Comparison of ENCODE assay signal across 9 mouse cellular contexts in genomic region chr10:83126447-83126846, GRCm38 (mm10).
DNase-seq lines count a peak whose midpoint lies in the region; ATAC-seq lines count a peak whose summit lies in the region.
"Had no signal": no experiment of that assay in that cellular context is flagged by ENCODE, and none has a peak within 500 bp of the region (broad histone marks: within the 10 kb centered on the region; RNA-seq: fewer than 3 reads in every experiment).

No protein-coding gene starts in this region.

- 64% methylated on average over 9 of the region's 9 CpGs for WGBS in limb, embryonic 11.5 days
- WGBS in limb, embryonic 10.5 days: 63% methylated on average over 9 of the region's 9 CpGs
- WGBS in liver, embryonic 12.5 days (ENCODE audit: insufficient replicate concordance): 64% methylated on average over 9 of the region's 9 CpGs

- no peaks in the 10 kb centered on the region for H3K27me3 ChIP-seq in limb, embryonic 11.5 days (ENCODE audit: control insufficient read depth, insufficient read depth, low read length)
- H3K27me3 ChIP-seq in limb, embryonic 10.5 days (ENCODE audit: low read depth, poor library complexity, severe bottlenecking): no peaks in the 10 kb centered on the region; the same call in 1 of the 2 replicates
- H3K27me3 ChIP-seq in liver, embryonic 12.5 days (replicated peaks): no peaks in the 10 kb centered on the region

- H3K9me3 ChIP-seq in limb, embryonic 11.5 days (ENCODE audit: control insufficient read depth, low read length): no peaks in the 10 kb centered on the region
- H3K9me3 ChIP-seq in limb, embryonic 10.5 days (replicated peaks): no peaks in the 10 kb centered on the region
- no peaks in the 10 kb centered on the region for H3K9me3 ChIP-seq in liver, embryonic 12.5 days (replicated peaks)

- no peak for ATAC-seq in limb, embryonic 11.5 days (ENCODE audit: insufficient number of reproducible peaks, low FRiP score, low TSS enrichment, low read depth)
- no peak for ATAC-seq in frontal cortex, adult (ENCODE audit: low TSS enrichment)
- no peak for ATAC-seq in liver, embryonic 12.5 days

- no peak overlapping the region for H3K27ac ChIP-seq in limb, embryonic 11.5 days (replicated peaks; ENCODE audit: low read depth, low read length)
- H3K27ac ChIP-seq in limb, embryonic 10.5 days: no peak overlapping the region
- H3K27ac ChIP-seq in liver, embryonic 12.5 days: no peak overlapping the region

- no peaks in the 10 kb centered on the region for H3K36me3 ChIP-seq in limb, embryonic 11.5 days (ENCODE audit: control insufficient read depth, insufficient read depth, low read length)
- H3K36me3 ChIP-seq in limb, embryonic 10.5 days: no peaks in the 10 kb centered on the region
- H3K36me3 ChIP-seq in liver, embryonic 12.5 days: no peaks in the 10 kb centered on the region

- DNase-seq in limb, embryonic 11.5 days (ENCODE audit: low spot score): peak; percentile 37
- no peak for DNase-seq in limb, embryonic 10.5 days (ENCODE audit: low spot score)
- DNase-seq in ZHBTc4 (ENCODE audit: low read depth, low spot score): peak; percentile 59
- peak; percentile 84 for DNase-seq in cerebellum, adult 9-11 months
- DNase-seq in kidney, postnatal 14 days: peak; percentile 47
- no peak for DNase-seq in urinary bladder, postnatal 36 days (ENCODE audit: low spot score in 2 of 2)
- DNase-seq: lung, adult 18-20 months had no signal

- H3K4me1 ChIP-seq in limb, embryonic 11.5 days (ENCODE audit: control insufficient read depth, insufficient read depth, low read length): peaks cover 11% of the 10 kb centered on the region
- H3K4me1 ChIP-seq in limb, embryonic 10.5 days: peaks cover 39% of the 10 kb centered on the region
- no peaks in the 10 kb centered on the region; the same call in 1 of the 2 replicates for H3K4me1 ChIP-seq in liver, embryonic 12.5 days

- H3K4me2 ChIP-seq in limb, embryonic 11.5 days (ENCODE audit: low read depth, severe bottlenecking): no peak overlapping the region
- no peak overlapping the region for H3K4me2 ChIP-seq in liver, embryonic 12.5 days

- H3K4me3 ChIP-seq in limb, embryonic 11.5 days (ENCODE audit: low read depth, low read length): no peak overlapping the region
- H3K4me3 ChIP-seq in limb, embryonic 10.5 days: no peak overlapping the region
- no peak overlapping the region for H3K4me3 ChIP-seq in liver, embryonic 12.5 days

- no peak overlapping the region for H3K9ac ChIP-seq in limb, embryonic 11.5 days (ENCODE audit: low read length)
- no peak overlapping the region for H3K9ac ChIP-seq in liver, embryonic 12.5 days

Comparison
In these comparisons a context has a peak if more than half of its experiments do, and no peak if none do; other contexts are left out.
1. DNase-seq: peak in limb, embryonic 11.5 days (single experiment), ZHBTc4 (single experiment), cerebellum, adult 9-11 months (single experiment) and kidney, postnatal 14 days (single experiment); none in limb, embryonic 10.5 days (single experiment) and urinary bladder, postnatal 36 days (0 of 2).